28 mouse cellular contexts compared by ENCODE assay signal in genomic region chr4:43553891-43554290, GRCm38 (mm10). TPM values are rescaled to one million over a fixed set of nuclear protein-coding genes. Genes with fewer than 3 reads are reported as not detected.
"Had no signal": no experiment of that assay in that cellular context is flagged by ENCODE, and none has a peak within 500 bp of the region (broad histone marks: within the 10 kb centered on the region; RNA-seq: fewer than 3 reads in every experiment).

No protein-coding gene starts in this region.

- H3K27me3 ChIP-seq: embryonic facial prominence, embryonic 12.5 days; embryonic facial prominence, embryonic 13.5 days; embryonic facial prominence, embryonic 15.5 days; forebrain, embryonic 12.5 days; forebrain, embryonic 13.5 days; forebrain, embryonic 15.5 days had no signal

- H3K4me2 ChIP-seq: embryonic facial prominence, embryonic 12.5 days; embryonic facial prominence, embryonic 13.5 days; embryonic facial prominence, embryonic 15.5 days; forebrain, embryonic 12.5 days; forebrain, embryonic 13.5 days; forebrain, embryonic 15.5 days had no signal

- DNase-seq: cerebellum, adult 8-10 months; cerebellum, adult 9-10 months; cerebellum, adult 9-11 months; cerebellum, postnatal 10 days; cerebellum, postnatal 14 days; cerebellum, postnatal 25 days; cerebellum, postnatal 36 days; embryo, embryonic 11 days; forebrain, postnatal 0 days; gastrocnemius, adult 2 months; gastrocnemius, postnatal 10 days; gastrocnemius, postnatal 14 days; gastrocnemius, postnatal 25 days; gastrocnemius, postnatal 36 days; heart, adult 11 months; heart, adult 18-20 months; heart, adult 2 months had no signal

- H3K4me3 ChIP-seq: embryonic facial prominence, embryonic 10.5 days; embryonic facial prominence, embryonic 12.5 days; embryonic facial prominence, embryonic 13.5 days; embryonic facial prominence, embryonic 15.5 days; erythroblast, embryonic 14.5 days; forebrain, embryonic 10.5 days; forebrain, embryonic 12.5 days; forebrain, embryonic 13.5 days; forebrain, embryonic 15.5 days; gastrocnemius, adult 2 months; heart, adult 2 months had no signal

- H3K27ac ChIP-seq: embryonic facial prominence, embryonic 10.5 days; embryonic facial prominence, embryonic 12.5 days; embryonic facial prominence, embryonic 13.5 days; embryonic facial prominence, embryonic 15.5 days; forebrain, embryonic 10.5 days; forebrain, embryonic 12.5 days; forebrain, embryonic 13.5 days; forebrain, embryonic 15.5 days; gastrocnemius, adult 2 months; heart, adult 2 months had no signal

- H3K9ac ChIP-seq: embryonic facial prominence, embryonic 12.5 days; embryonic facial prominence, embryonic 13.5 days; embryonic facial prominence, embryonic 15.5 days; forebrain, embryonic 12.5 days; forebrain, embryonic 13.5 days; forebrain, embryonic 15.5 days; forebrain, postnatal 0 days had no signal

- ATAC-seq: forebrain, embryonic 13.5 days; forebrain, embryonic 14.5 days; forebrain, embryonic 15.5 days; forebrain, embryonic 16.5 days; forebrain, postnatal 0 days had no signal

- H3K9me3 ChIP-seq: embryonic facial prominence, embryonic 12.5 days; embryonic facial prominence, embryonic 15.5 days; forebrain, embryonic 10.5 days; forebrain, embryonic 12.5 days; forebrain, embryonic 13.5 days; forebrain, embryonic 15.5 days had no signal

RNA-seq across cellular contexts. Expression of gene Tpm2, which starts 30.3 kb away (rescaled TPM):
- polyA plus RNA-seq: erythroblast, embryonic 14.5 days had no signal
